Mouse (Mus musculus): ENCODE measurements at regions not wholly inside any gene's neighbourhood (a gene's known extent, or its start where the extent isn't known, plus 50 kb on each side); places are given as distances from the start of the nearest gene placed in this dataset.

DNA sequence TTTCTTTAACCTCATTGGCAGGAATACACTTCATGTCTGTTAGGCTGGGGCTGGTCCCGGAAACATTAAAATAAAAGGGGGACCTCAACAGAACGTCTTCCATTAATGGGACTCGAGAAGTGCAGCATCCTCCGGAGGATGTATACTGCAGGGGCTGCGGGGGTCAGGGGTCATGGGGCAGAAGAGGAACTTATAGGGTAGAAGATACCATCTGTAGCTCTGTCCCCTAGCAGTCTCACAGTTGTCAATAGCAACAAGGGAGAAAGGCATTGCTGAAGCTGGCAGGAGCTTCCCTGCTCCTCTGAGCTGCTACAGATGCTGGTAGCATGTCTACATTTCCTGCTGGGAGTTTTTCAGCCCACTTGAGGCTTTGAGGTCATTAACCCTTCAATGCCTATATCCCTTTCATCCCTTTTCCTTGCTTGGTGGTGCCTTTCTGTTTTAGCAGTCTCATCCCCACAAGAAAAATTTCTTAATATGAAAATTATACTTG lies 198.1 kb downstream of the Alg10b start:
- TF ChIP-seq CTCF (IDR thresholded peaks at IDR 0.05; ENCODE audit: low read depth, low read length) (no peak), POLR2A (IDR thresholded peaks at IDR 0.05; ENCODE audit: insufficient read depth, low read length) (no peak), EP300 (IDR thresholded peaks at IDR 0.05; ENCODE audit: insufficient read depth, low read depth, low read length) (no peak)

Measured in ES-Bruce4 (cell line).